Mouse (Mus musculus): ENCODE measurements around the gene Ctsl. TPM values are rescaled to one million over a fixed set of nuclear protein-coding genes. Genes with fewer than 3 reads are reported as not detected.

The Ctsl gene
- polyA plus RNA-seq, 1 experiment from 2014 or later: 132 TPM

DNA sequence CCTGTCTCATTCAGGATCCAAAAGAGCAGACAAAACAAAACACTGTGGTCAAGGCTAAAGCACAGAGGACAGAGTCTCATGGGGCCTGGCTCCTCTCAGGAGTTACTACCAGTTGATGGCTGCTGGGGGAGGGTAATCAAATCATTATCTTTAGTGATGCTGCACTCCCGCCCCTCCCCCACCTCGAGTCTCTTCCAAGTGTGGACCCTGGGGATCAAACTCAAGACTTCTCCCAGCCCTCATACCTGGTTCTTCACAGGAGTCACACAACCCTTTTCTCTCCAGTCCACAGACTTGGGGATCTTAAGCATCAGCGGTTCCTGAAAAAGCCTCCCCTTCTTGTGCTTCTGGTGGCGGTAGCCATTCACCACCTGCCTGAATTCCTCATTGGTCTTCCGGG, 3.1 kb downstream of the Ctsl start:
- Histone ChIP-seq H3K27ac (replicated peaks; ENCODE audit: low read depth, low read length) (no peak overlapping the region), H3K4me1 (ENCODE audit: control insufficient read depth, insufficient read depth, low read length) (peaks cover 5% of the 10 kb centered on the region; the same call in 1 of the 2 replicates), H3K4me2 (ENCODE audit: low read depth, severe bottlenecking) (no peak overlapping the region), H3K36me3 (ENCODE audit: control insufficient read depth, insufficient read depth, low read length) (peaks cover 9% of the 10 kb centered on the region; the same call in 1 of the 2 replicates), H3K4me3 (ENCODE audit: low read depth, low read length) (no peak overlapping the region), H3K9me3 (ENCODE audit: control insufficient read depth, low read length) (no peaks in the 10 kb centered on the region), H3K9ac (ENCODE audit: low read length) (no peak overlapping the region), H3K27me3 (ENCODE audit: control insufficient read depth, insufficient read depth, low read length) (no peaks in the 10 kb centered on the region)
- ATAC-seq (ENCODE audit: insufficient number of reproducible peaks, low FRiP score, low TSS enrichment, low read depth) (no peak), DNase-seq (ENCODE audit: low spot score) (no peak)
- WGBS: 90% methylated on average over 5 of the region's 5 CpGs

DNA sequence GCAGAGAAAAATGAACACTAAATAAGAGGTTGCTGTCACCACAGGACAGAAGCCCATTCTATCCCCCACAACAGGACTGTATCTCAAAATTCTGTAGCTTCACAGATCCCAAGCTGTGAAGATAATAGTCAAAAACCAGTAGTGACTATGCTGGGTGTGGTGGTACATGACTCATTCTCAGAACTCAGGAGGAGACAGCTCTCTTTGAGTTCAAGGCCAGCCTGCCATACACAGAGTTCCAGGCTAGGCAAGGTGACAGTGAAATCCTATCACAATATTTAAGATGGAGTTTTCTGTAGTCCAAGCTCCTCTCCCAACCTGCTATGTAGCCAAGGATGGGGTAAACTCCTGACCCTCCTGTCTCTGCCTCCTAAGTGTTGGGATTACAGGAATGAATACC, 5.4 kb downstream of the Ctsl start:
- peaks cover 12% of the 10 kb centered on the region; the same call in 1 of the 2 replicates for H3K36me3 ChIP-seq (ENCODE audit: control insufficient read depth, insufficient read depth, low read length)
- no peak overlapping the region for H3K4me3 ChIP-seq (ENCODE audit: low read depth, low read length)

DNA sequence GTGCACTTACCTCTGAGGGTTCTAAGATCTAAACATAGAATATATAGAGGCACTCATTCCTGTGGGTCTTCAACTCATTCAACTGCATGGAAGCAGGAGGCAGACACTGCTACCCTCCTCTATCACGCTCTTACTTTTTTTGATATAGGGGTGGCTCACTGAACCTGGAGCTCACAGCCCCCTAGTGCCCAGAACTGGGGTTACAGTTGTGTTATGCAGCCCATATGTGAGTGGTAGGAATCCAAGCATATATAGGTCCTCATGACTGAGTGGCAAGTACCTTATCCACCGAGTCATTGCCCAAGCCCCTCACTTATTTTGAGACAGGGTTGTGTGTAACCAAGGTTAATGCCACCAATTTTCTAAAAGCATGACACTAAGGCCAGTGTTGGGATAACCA, 6.4 kb downstream of the Ctsl start:
- no peak overlapping the region for H3K4me2 ChIP-seq (ENCODE audit: low read depth, severe bottlenecking)
- H3K4me3 ChIP-seq (ENCODE audit: low read depth, low read length): no peak overlapping the region

More for the DNA sequence above, 5.4 kb downstream of the Ctsl start:
- Histone ChIP-seq H3K4me2 (ENCODE audit: low read depth, severe bottlenecking) (no peak overlapping the region), H3K4me1 (ENCODE audit: control insufficient read depth, insufficient read depth, low read length) (peaks cover 5% of the 10 kb centered on the region; the same call in 1 of the 2 replicates), H3K27me3 (ENCODE audit: control insufficient read depth, insufficient read depth, low read length) (no peaks in the 10 kb centered on the region), H3K9ac (ENCODE audit: low read length) (no peak overlapping the region), H3K27ac (replicated peaks; ENCODE audit: low read depth, low read length) (no peak overlapping the region), H3K9me3 (ENCODE audit: control insufficient read depth, low read length) (no peaks in the 10 kb centered on the region)
- DNase-seq (ENCODE audit: low spot score) (no peak), ATAC-seq (ENCODE audit: insufficient number of reproducible peaks, low FRiP score, low TSS enrichment, low read depth) (no peak)

DNA sequence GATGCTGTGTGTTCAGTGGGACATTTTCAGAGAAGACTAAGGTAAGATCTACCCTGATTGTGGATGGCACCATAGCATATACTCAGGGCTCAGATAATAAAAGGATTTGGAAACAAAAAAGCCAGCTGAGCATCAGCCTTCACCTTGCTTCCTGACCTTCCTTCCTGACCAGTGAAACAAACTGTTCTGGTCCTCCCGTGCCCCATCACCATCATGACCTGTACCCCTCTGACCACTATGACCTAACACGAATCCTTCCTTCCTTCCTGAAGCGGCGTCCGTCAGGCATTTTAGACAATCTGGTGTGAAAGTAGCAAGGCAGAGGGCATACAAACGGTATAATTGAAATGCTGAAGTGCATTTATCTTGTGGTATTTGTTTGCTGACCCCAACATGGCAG, 8.6 kb downstream of the Ctsl start:
- no peak overlapping the region for H3K4me2 ChIP-seq (ENCODE audit: low read depth, severe bottlenecking)
- ATAC-seq (ENCODE audit: insufficient number of reproducible peaks, low FRiP score, low TSS enrichment, low read depth): no peak
- H3K4me3 ChIP-seq (ENCODE audit: low read depth, low read length): no peak overlapping the region
- H3K27me3 ChIP-seq (ENCODE audit: control insufficient read depth, insufficient read depth, low read length): no peaks in the 10 kb centered on the region
- no peaks in the 10 kb centered on the region for H3K4me1 ChIP-seq (ENCODE audit: control insufficient read depth, insufficient read depth, low read length)
- DNase-seq (ENCODE audit: low spot score): no peak
- H3K27ac ChIP-seq (replicated peaks; ENCODE audit: low read depth, low read length): no peak overlapping the region
- WGBS: 87% methylated on average over 6 of the region's 6 CpGs
- no peak overlapping the region for H3K9ac ChIP-seq (ENCODE audit: low read length)
- H3K9me3 ChIP-seq (ENCODE audit: control insufficient read depth, low read length): no peaks in the 10 kb centered on the region
- H3K36me3 ChIP-seq (ENCODE audit: control insufficient read depth, insufficient read depth, low read length): peaks cover 9% of the 10 kb centered on the region; the same call in 1 of the 2 replicates

More for the DNA sequence above, 6.4 kb downstream of the Ctsl start:
- no peak for ATAC-seq (ENCODE audit: insufficient number of reproducible peaks, low FRiP score, low TSS enrichment, low read depth)
- peaks cover 5% of the 10 kb centered on the region; the same call in 1 of the 2 replicates for H3K4me1 ChIP-seq (ENCODE audit: control insufficient read depth, insufficient read depth, low read length)
- WGBS: 89% methylated on average over 2 of the region's 2 CpGs
- H3K9me3 ChIP-seq (ENCODE audit: control insufficient read depth, low read length): no peaks in the 10 kb centered on the region
- H3K27ac ChIP-seq (replicated peaks; ENCODE audit: low read depth, low read length): no peak overlapping the region
- no peak overlapping the region for H3K9ac ChIP-seq (ENCODE audit: low read length)
- H3K27me3 ChIP-seq (ENCODE audit: control insufficient read depth, insufficient read depth, low read length): no peaks in the 10 kb centered on the region
- H3K36me3 ChIP-seq (ENCODE audit: control insufficient read depth, insufficient read depth, low read length): peaks cover 12% of the 10 kb centered on the region; the same call in 1 of the 2 replicates
- peak; percentile 30 for DNase-seq (ENCODE audit: low spot score)

DNA sequence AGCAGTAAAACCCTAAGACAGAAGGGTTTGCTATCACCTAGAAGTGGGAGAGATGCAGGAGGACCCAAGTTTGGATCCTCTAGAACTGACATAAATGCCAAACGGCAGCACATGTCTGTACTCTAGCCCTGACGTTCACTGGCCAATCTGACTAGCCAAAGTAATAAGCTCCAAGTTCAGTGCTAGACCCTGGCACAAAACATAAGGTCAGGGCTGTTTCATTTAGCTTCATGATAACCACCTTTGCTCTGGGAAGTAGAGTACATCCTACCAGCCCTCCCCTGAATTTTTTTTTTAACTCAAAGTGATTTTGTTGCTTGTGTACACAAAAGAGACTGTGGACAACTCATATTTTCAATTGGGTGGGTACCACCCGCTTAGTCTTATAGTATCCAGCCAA, 9.7 kb downstream of the Ctsl start:
- no peaks in the 10 kb centered on the region for H3K27me3 ChIP-seq (ENCODE audit: control insufficient read depth, insufficient read depth, low read length)
- no peaks in the 10 kb centered on the region for H3K4me1 ChIP-seq (ENCODE audit: control insufficient read depth, insufficient read depth, low read length)
- peaks cover 6% of the 10 kb centered on the region; the same call in 1 of the 2 replicates for H3K36me3 ChIP-seq (ENCODE audit: control insufficient read depth, insufficient read depth, low read length)
- 91% methylated on average over 3 of the region's 3 CpGs for WGBS
- DNase-seq (ENCODE audit: low spot score) (no peak), ATAC-seq (ENCODE audit: insufficient number of reproducible peaks, low FRiP score, low TSS enrichment, low read depth) (no peak)
- H3K27ac ChIP-seq (replicated peaks; ENCODE audit: low read depth, low read length): no peak overlapping the region
- no peak overlapping the region for H3K9ac ChIP-seq (ENCODE audit: low read length)
- H3K9me3 ChIP-seq (ENCODE audit: control insufficient read depth, low read length): no peaks in the 10 kb centered on the region
- no peak overlapping the region for H3K4me2 ChIP-seq (ENCODE audit: low read depth, severe bottlenecking)
- no peak overlapping the region for H3K4me3 ChIP-seq (ENCODE audit: low read depth, low read length)

DNA sequence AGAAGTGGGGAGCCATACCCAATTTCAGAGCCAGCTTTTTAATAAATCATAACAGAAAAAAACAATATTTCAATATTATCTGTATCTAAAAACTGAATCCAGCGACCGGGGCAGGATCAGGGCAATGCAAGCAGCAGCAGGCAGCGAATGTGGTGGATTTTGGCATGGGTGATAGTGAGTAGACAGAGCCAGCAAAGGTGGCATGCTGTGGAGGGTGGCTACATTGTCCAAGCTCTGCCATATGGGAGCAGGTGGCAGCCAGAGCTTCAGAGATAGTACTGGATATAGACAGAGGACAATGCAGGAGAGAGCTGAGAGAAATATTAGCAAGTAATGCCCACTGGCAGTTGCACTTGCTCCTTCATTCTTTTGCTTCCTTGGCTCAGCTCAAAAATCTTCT, 11.0 kb downstream of the Ctsl start:
- no peaks in the 10 kb centered on the region for H3K27me3 ChIP-seq (ENCODE audit: control insufficient read depth, insufficient read depth, low read length)
- peaks cover 5% of the 10 kb centered on the region; the same call in 1 of the 2 replicates for H3K36me3 ChIP-seq (ENCODE audit: control insufficient read depth, insufficient read depth, low read length)
- ATAC-seq (ENCODE audit: insufficient number of reproducible peaks, low FRiP score, low TSS enrichment, low read depth) (no peak), DNase-seq (ENCODE audit: low spot score) (no peak)
- H3K9me3 ChIP-seq (ENCODE audit: control insufficient read depth, low read length): no peaks in the 10 kb centered on the region
- H3K9ac ChIP-seq (ENCODE audit: low read length): no peak overlapping the region
- H3K4me3 ChIP-seq (ENCODE audit: low read depth, low read length): no peak overlapping the region
- H3K4me2 ChIP-seq (ENCODE audit: low read depth, severe bottlenecking): no peak overlapping the region
- WGBS: 89% methylated on average over 3 of the region's 3 CpGs
- no peak overlapping the region for H3K27ac ChIP-seq (replicated peaks; ENCODE audit: low read depth, low read length)
- no peaks in the 10 kb centered on the region for H3K4me1 ChIP-seq (ENCODE audit: control insufficient read depth, insufficient read depth, low read length)

DNA sequence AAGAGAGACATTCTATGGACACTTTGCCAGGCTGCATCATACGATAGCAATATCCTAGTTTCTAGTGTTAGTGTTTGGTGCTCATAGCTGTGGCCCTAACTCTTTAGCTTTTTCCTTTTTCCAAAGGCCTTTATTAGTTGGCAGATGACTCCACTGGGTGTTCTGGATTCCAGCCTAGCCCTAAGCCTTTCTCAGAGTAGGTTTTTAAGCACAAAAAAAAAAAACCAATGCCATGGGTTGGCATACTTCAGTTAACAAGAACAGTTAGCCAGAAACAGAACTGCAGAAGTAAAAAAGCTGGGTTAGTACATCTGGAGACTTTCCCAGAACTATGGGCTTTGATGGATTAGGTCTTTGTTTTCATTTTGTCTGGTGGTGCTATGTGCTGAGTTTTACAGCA, 12.2 kb downstream of the Ctsl start:
- DNase-seq (ENCODE audit: low spot score) (no peak), ATAC-seq (ENCODE audit: insufficient number of reproducible peaks, low FRiP score, low TSS enrichment, low read depth) (no peak)
- Histone ChIP-seq H3K9ac (ENCODE audit: low read length) (no peak overlapping the region), H3K27ac (replicated peaks; ENCODE audit: low read depth, low read length) (no peak overlapping the region), H3K36me3 (ENCODE audit: control insufficient read depth, insufficient read depth, low read length) (peaks cover 3% of the 10 kb centered on the region; the same call in 1 of the 2 replicates), H3K9me3 (ENCODE audit: control insufficient read depth, low read length) (no peaks in the 10 kb centered on the region), H3K4me3 (ENCODE audit: low read depth, low read length) (no peak overlapping the region), H3K27me3 (ENCODE audit: control insufficient read depth, insufficient read depth, low read length) (no peaks in the 10 kb centered on the region), H3K4me1 (ENCODE audit: control insufficient read depth, insufficient read depth, low read length) (no peaks in the 10 kb centered on the region), H3K4me2 (ENCODE audit: low read depth, severe bottlenecking) (no peak overlapping the region)
- 95% methylated on average over 1 of the region's 1 CpGs for WGBS

DNA sequence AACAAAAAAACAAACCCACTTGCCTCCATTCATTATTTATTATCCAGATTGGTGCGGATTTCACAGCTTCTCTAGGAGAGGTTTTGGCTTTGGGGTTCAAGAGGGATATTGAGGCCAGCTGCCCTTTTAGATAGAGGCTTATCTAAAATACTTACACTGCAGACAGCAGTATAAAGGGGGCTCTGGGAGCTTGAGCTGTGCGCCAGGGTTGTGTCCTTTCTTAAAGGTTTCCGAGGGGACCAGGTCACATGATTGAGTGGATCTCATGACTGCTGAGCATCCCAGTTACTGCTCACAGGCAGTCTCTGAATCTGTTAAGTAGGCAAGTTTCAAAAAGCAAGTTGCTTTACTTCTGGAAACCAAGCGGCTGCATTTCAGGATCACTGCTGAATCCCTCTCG, 13.3 kb downstream of the Ctsl start:
- WGBS: 86% methylated on average over 5 of the region's 5 CpGs
- Histone ChIP-seq H3K27me3 (ENCODE audit: control insufficient read depth, insufficient read depth, low read length) (no peaks in the 10 kb centered on the region), H3K9me3 (ENCODE audit: control insufficient read depth, low read length) (no peaks in the 10 kb centered on the region), H3K9ac (ENCODE audit: low read length) (no peak overlapping the region), H3K4me3 (ENCODE audit: low read depth, low read length) (no peak overlapping the region), H3K4me2 (ENCODE audit: low read depth, severe bottlenecking) (no peak overlapping the region), H3K36me3 (ENCODE audit: control insufficient read depth, insufficient read depth, low read length) (no peaks in the 10 kb centered on the region; the same call in 1 of the 2 replicates), H3K27ac (replicated peaks; ENCODE audit: low read depth, low read length) (no peak overlapping the region), H3K4me1 (ENCODE audit: control insufficient read depth, insufficient read depth, low read length) (no peaks in the 10 kb centered on the region)
- DNase-seq (ENCODE audit: low spot score): no peak
- ATAC-seq (ENCODE audit: insufficient number of reproducible peaks, low FRiP score, low TSS enrichment, low read depth): no peak

DNA sequence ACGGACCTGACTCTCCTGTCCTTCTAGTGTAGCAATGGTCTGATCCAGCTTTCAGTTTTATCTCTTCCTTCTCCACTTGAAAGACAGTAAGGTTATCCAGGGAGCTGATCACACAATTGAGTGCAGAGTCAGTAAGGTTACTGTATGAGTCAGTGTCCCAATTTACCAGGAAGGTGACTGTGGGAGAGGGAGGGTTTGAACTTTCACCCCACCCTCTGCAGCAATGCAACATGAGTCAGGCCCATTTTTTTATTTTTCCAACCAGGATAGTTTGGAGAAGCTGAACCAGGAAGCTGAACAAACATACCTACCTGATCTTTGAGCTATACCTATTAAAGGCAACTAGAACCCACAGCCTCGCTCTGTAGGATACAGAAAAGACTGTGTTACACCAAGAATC, 21.2 kb downstream of the Ctsl start:
- no peak overlapping the region for H3K4me3 ChIP-seq (ENCODE audit: low read depth, low read length)
- H3K4me2 ChIP-seq (ENCODE audit: low read depth, severe bottlenecking): no peak overlapping the region
- no peaks in the 10 kb centered on the region for H3K27me3 ChIP-seq (ENCODE audit: control insufficient read depth, insufficient read depth, low read length)
- DNase-seq (ENCODE audit: low spot score): no peak
- 83% methylated on average over 2 of the region's 2 CpGs for WGBS
- no peak overlapping the region for H3K9ac ChIP-seq (ENCODE audit: low read length)
- no peak for ATAC-seq (ENCODE audit: insufficient number of reproducible peaks, low FRiP score, low TSS enrichment, low read depth)
- H3K27ac ChIP-seq (replicated peaks; ENCODE audit: low read depth, low read length): no peak overlapping the region
- no peaks in the 10 kb centered on the region for H3K9me3 ChIP-seq (ENCODE audit: control insufficient read depth, low read length)
- H3K36me3 ChIP-seq (ENCODE audit: control insufficient read depth, insufficient read depth, low read length): no peaks in the 10 kb centered on the region
- no peaks in the 10 kb centered on the region for H3K4me1 ChIP-seq (ENCODE audit: control insufficient read depth, insufficient read depth, low read length)
